In the genomic region with DNA sequence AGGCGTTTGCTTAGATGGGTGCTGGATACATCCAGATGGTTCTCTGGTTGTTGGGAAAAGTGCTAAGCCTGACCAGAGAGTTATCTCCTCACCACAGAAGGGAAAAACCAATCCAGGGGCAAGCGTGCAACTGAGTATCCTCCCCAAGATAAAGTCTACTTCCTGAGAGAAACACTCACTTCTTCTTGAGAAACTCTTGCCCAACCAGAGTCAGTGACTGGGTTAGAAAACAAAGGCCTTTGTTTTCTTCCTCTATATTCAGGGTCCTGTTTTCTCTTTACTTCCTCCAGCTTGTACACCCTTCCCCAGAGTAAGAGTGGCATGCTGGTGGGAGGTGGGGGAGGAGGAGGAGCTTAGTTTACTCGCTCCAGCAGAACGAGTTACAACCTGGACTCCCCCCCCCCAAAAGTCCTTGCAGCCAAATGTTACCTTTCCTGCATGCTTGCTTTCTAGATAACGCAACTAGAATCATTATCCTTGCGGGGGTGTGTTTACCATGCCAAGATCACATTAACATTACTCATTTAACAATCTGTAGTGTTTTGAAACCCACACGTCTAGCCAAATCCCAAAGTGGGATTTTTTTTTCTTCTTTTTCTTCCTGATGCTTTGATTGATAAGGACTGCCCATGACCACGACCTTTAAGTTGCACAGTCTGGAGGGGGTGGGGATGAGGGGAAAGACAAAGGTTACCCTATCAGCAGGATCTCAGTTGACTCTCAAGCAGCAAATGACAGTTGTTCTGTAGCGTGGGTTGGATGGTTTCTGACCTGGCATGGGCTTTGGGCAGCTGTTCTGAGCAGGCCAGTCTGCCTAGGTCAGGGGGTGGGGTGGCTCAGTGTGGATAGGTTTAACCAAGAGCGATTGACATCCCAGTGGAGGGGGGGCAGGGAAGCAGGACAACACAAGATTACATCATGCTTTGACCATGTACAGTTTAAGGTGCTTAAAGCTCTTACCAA, we compare ENCODE assay signal across 11 mouse cellular contexts.
DNase-seq lines count a peak whose midpoint lies in the region; ATAC-seq lines count a peak whose summit lies in the region.
"Had no signal": no experiment of that assay in that cellular context is flagged by ENCODE, and none has a peak within 500 bp of the region (broad histone marks: within the 10 kb centered on the region; RNA-seq: fewer than 3 reads in every experiment).

No protein-coding gene starts in this region.

- DNase-seq in lung, adult 18-20 months, result peak; percentile 9 to 15
- no peak for DNase-seq in lung, postnatal 36 days
- DNase-seq in NIH3T3 (ENCODE audit: low read depth), result peak; percentile 56
- DNase-seq in induced T-regulatory cell, adult 2 months (ENCODE audit: low read depth), result peak; percentile 39
- no peak for DNase-seq in adrenal gland, postnatal 4 days (ENCODE audit: low spot score in 2 of 2)
- no peak for DNase-seq in T-cell, adult 2 months (ENCODE audit: low spot score)
- DNase-seq: heart, postnatal 10 days; kidney, adult 8-10 months; lung, adult 2 months; spleen, adult 18-20 months had no signal

- peak; percentile 51 for ATAC-seq in monocyte, adult 5-6 weeks (replicated peaks; ENCODE audit: insufficient number of reproducible peaks, low FRiP score, low TSS enrichment, poor library complexity, severe bottlenecking)

Comparison
In these comparisons a context has a peak if more than half of its experiments do, and no peak if none do; other contexts are left out.
1. DNase-seq: peak in lung, adult 18-20 months (2 of 2), NIH3T3 (single experiment) and induced T-regulatory cell, adult 2 months (single experiment); none in lung, postnatal 36 days (single experiment), adrenal gland, postnatal 4 days (0 of 2) and T-cell, adult 2 months (single experiment).